Mouse (Mus musculus): ENCODE data around the gene Pikfyve. TPM values are rescaled to one million over a fixed set of nuclear protein-coding genes. Genes with fewer than 3 reads are reported as not detected.

The Pikfyve gene
- polyA plus RNA-seq, 1 experiment: 1.8 TPM

- Histone ChIP-seq H3K4me1 (ENCODE audit: control insufficient read depth, insufficient read depth, insufficient read length, low read length) (no peaks in the 10 kb centered on the region), H3K27me3 (ENCODE audit: control insufficient read depth, insufficient read depth, low read length) (peaks cover 4% of the 10 kb centered on the region; the same call in 1 of the 2 replicates), H3K36me3 (ENCODE audit: control insufficient read depth, insufficient read depth, low read length) (no peaks in the 10 kb centered on the region), H3K4me3 (ENCODE audit: low read depth, low read length) (no peak overlapping the region), H3K27ac (ENCODE audit: insufficient read depth, low read depth, low read length) (no peak overlapping the region)
- WGBS: 4% methylated on average over 29 of the region's 29 CpGs
- no peak for TF ChIP-seq POLR2A (IDR thresholded peaks at IDR 0.05; ENCODE audit: low read depth, low read length)
- TF ChIP-seq CTCF (IDR thresholded peaks at IDR 0.05; ENCODE audit: extremely low read depth, insufficient read length, insufficient replicate concordance, low read depth, low read length): no peak
Observed at GRCm38 (mm10) chr1:65311214-65311933, 124.9 kb downstream of the Pikfyve start.

GRCm38 (mm10) chr1:65312118-65312517 lies 125.6 kb downstream of the Pikfyve start:
- Histone ChIP-seq H3K4me1 (ENCODE audit: control insufficient read depth, insufficient read depth, insufficient read length, low read length) (no peaks in the 10 kb centered on the region), H3K27ac (ENCODE audit: insufficient read depth, low read depth, low read length) (no peak overlapping the region), H3K4me3 (ENCODE audit: low read depth, low read length) (no peak overlapping the region), H3K36me3 (ENCODE audit: control insufficient read depth, insufficient read depth, low read length) (no peaks in the 10 kb centered on the region), H3K27me3 (ENCODE audit: control insufficient read depth, insufficient read depth, low read length) (peaks cover 4% of the 10 kb centered on the region; the same call in 1 of the 2 replicates)
- TF ChIP-seq POLR2A (IDR thresholded peaks at IDR 0.05; ENCODE audit: low read depth, low read length) (no peak), CTCF (IDR thresholded peaks at IDR 0.05; ENCODE audit: extremely low read depth, insufficient read length, insufficient replicate concordance, low read depth, low read length) (no peak)
- WGBS: 12% methylated on average over 7 of the region's 7 CpGs

- no peak overlapping the region for H3K27ac ChIP-seq (ENCODE audit: insufficient read depth, low read depth, low read length)
- H3K4me3 ChIP-seq (ENCODE audit: low read depth, low read length): no peak overlapping the region
- TF ChIP-seq POLR2A (IDR thresholded peaks at IDR 0.05; ENCODE audit: low read depth, low read length) (no peak), CTCF (IDR thresholded peaks at IDR 0.05; ENCODE audit: extremely low read depth, insufficient read length, insufficient replicate concordance, low read depth, low read length) (no peak)
- WGBS: 50% methylated on average over 2 of the region's 2 CpGs
- no peaks in the 10 kb centered on the region for H3K36me3 ChIP-seq (ENCODE audit: control insufficient read depth, insufficient read depth, low read length)
- peaks cover 4% of the 10 kb centered on the region; the same call in 1 of the 2 replicates for H3K27me3 ChIP-seq (ENCODE audit: control insufficient read depth, insufficient read depth, low read length)
- H3K4me1 ChIP-seq (ENCODE audit: control insufficient read depth, insufficient read depth, insufficient read length, low read length): no peaks in the 10 kb centered on the region
Observed at GRCm38 (mm10) chr1:65312896-65313295, 126.4 kb downstream of the Pikfyve start.

GRCm38 (mm10) chr1:65314054-65315021 lies 127.9 kb downstream of the Pikfyve start:
- Histone ChIP-seq H3K27me3 (ENCODE audit: control insufficient read depth, insufficient read depth, low read length) (peaks cover 4% of the 10 kb centered on the region; the same call in 1 of the 2 replicates), H3K27ac (ENCODE audit: insufficient read depth, low read depth, low read length) (no peak overlapping the region), H3K4me1 (ENCODE audit: control insufficient read depth, insufficient read depth, insufficient read length, low read length) (no peaks in the 10 kb centered on the region), H3K4me3 (ENCODE audit: low read depth, low read length) (no peak overlapping the region), H3K36me3 (ENCODE audit: control insufficient read depth, insufficient read depth, low read length) (no peaks in the 10 kb centered on the region)
- no peak for TF ChIP-seq POLR2A (IDR thresholded peaks at IDR 0.05; ENCODE audit: low read depth, low read length)
- no peak for TF ChIP-seq CTCF (IDR thresholded peaks at IDR 0.05; ENCODE audit: extremely low read depth, insufficient read length, insufficient replicate concordance, low read depth, low read length)
- WGBS: 69% methylated on average over 13 of the region's 13 CpGs

GRCm38 (mm10) chr1:65315022-65315407 lies 128.5 kb downstream of the Pikfyve start:
- H3K4me3 ChIP-seq (ENCODE audit: low read depth, low read length): no peak overlapping the region
- H3K36me3 ChIP-seq (ENCODE audit: control insufficient read depth, insufficient read depth, low read length): no peaks in the 10 kb centered on the region
- WGBS: 78% methylated on average over 8 of the region's 8 CpGs
- H3K27ac ChIP-seq (ENCODE audit: insufficient read depth, low read depth, low read length): no peak overlapping the region
- H3K4me1 ChIP-seq (ENCODE audit: control insufficient read depth, insufficient read depth, insufficient read length, low read length): no peaks in the 10 kb centered on the region
- H3K27me3 ChIP-seq (ENCODE audit: control insufficient read depth, insufficient read depth, low read length): peaks cover 4% of the 10 kb centered on the region; the same call in 1 of the 2 replicates
- no peak for TF ChIP-seq POLR2A (IDR thresholded peaks at IDR 0.05; ENCODE audit: low read depth, low read length)
- no peak for TF ChIP-seq CTCF (IDR thresholded peaks at IDR 0.05; ENCODE audit: extremely low read depth, insufficient read length, insufficient replicate concordance, low read depth, low read length)

Other genes with a start within 250 kb of the Pikfyve start
- gene Plekhm3, start 229.9 kb upstream of the Pikfyve start, polyA plus RNA-seq (2012; rRNA removed): 2.3 and 4.0 TPM in 2 replicates
- gene Akr1cl, start 153.9 kb upstream of the Pikfyve start, polyA plus RNA-seq (2012; rRNA removed): 0.08 and 0.13 TPM in 2 replicates
- not detected in 2 replicates for gene Cryge, start 135.5 kb upstream of the Pikfyve start, polyA plus RNA-seq (2012; rRNA removed)
- not detected in 2 replicates for gene Crygd, start 123.2 kb upstream of the Pikfyve start, polyA plus RNA-seq (2012; rRNA removed)
- gene Crygc, start 113.0 kb upstream of the Pikfyve start, polyA plus RNA-seq (2012; rRNA removed): not detected in 2 replicates
- not detected in 2 replicates for gene Crygb, start 104.4 kb upstream of the Pikfyve start, polyA plus RNA-seq (2012; rRNA removed)
- gene Cryga, start 83.3 kb upstream of the Pikfyve start, polyA plus RNA-seq (2012; rRNA removed): not detected in 2 replicates
- gene Gm28845, start 67.1 kb upstream of the Pikfyve start, polyA plus RNA-seq (2012; rRNA removed): not detected in 2 replicates
- gene D630023F18Rik, start 63.5 kb upstream of the Pikfyve start, polyA plus RNA-seq (2012; rRNA removed): 0.04 TPM in 1 of 2 replicates, not detected in the other
- gene Idh1, start 183 bp upstream of the Pikfyve start, polyA plus RNA-seq (2012; rRNA removed): 27.7 and 35.1 TPM in 2 replicates
- not detected in 2 replicates for gene Pth2r, start 95.4 kb downstream of the Pikfyve start, polyA plus RNA-seq (2012; rRNA removed)